Mouse (Mus musculus) E14TG2a.4 (cell line): Measurements from ENCODE around the gene Spg7.

Source experiments
- CTCF ChIP-seq: conservative IDR thresholded peaks from 2 replicates; pipeline ENCODE4 v1.5.1; 2014; ENCODE audit warnings: low read length
- NANOG ChIP-seq: IDR thresholded peaks from 2 replicates; pipeline ENCODE4 v1.6.1; 2014; ENCODE audit warnings: borderline replicate concordance, low read length, mixed read lengths
- POU5F1 ChIP-seq: IDR thresholded peaks from 2 replicates; pipeline ENCODE4 v1.6.1; 2014; ENCODE audit warnings: low read length, borderline replicate concordance

DNA sequence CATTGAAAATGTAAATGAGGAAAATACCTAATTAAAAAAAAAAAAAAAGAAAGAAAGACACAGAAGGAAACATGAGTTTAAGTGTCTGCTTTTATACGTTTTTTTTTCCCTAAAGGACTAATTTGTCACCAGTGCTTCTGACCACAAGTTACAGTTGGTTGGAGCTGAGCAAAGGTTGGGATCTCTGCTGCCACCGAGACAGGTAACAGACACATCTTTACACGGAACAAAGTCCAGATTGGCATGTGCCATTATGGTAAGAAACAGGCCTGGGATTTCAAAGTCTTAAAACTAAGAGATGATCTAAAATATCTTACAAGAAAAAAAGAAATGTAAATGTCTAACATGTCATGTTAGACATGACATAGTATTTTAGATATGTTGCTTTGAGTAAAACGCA is 16.0 kb upstream of the Spg7 start:
- TF ChIP-seq CTCF: no peak
- TF ChIP-seq NANOG: no peak
- no peak for TF ChIP-seq POU5F1
